Mouse (Mus musculus): ENCODE results near the gene Rbfox1.
A peak's percentile ranks its signal among the peaks of the same experiment; 100 is the strongest.

The Rbfox1 gene

GRCm38 (mm10) chr16:7374146-7374545, 1489.0 kb downstream of the Rbfox1 start:
- DNase-seq (ENCODE audit: low spot score) = no peak

GRCm38 (mm10) chr16:7374674-7375073, 1489.5 kb downstream of the Rbfox1 start:
- no peak for DNase-seq (ENCODE audit: low spot score)

GRCm38 (mm10) chr16:7396101-7396500, 1510.9 kb downstream of the Rbfox1 start:
- DNase-seq (ENCODE audit: low spot score) = no peak

- DNase-seq (ENCODE audit: low spot score) = no peak
These were observed 1519.8 kb downstream of the Rbfox1 start for GRCm38 (mm10) chr16:7404766-7405492.

GRCm38 (mm10) chr16:7407862-7408640, 1522.9 kb downstream of the Rbfox1 start:
- no peak for DNase-seq (ENCODE audit: low spot score)

GRCm38 (mm10) chr16:7419655-7420281, 1534.6 kb downstream of the Rbfox1 start:
- DNase-seq (ENCODE audit: low spot score) = peak; percentile 38

GRCm38 (mm10) chr16:7425386-7426089, 1540.4 kb downstream of the Rbfox1 start:
- DNase-seq (ENCODE audit: low spot score) = no peak

- no peak for DNase-seq (ENCODE audit: low spot score)
These were observed 1548.1 kb downstream of the Rbfox1 start for GRCm38 (mm10) chr16:7433296-7433695.

- DNase-seq (ENCODE audit: low spot score) = no peak
These were observed 1561.7 kb downstream of the Rbfox1 start for GRCm38 (mm10) chr16:7446791-7447290.

- DNase-seq (ENCODE audit: low spot score) = no peak
These were observed 1562.8 kb downstream of the Rbfox1 start for GRCm38 (mm10) chr16:7447718-7448649.

- no peak for DNase-seq (ENCODE audit: low spot score)
These were observed 1566.0 kb downstream of the Rbfox1 start for GRCm38 (mm10) chr16:7451193-7451592.

GRCm38 (mm10) chr16:7457571-7457970, 1572.4 kb downstream of the Rbfox1 start:
- no peak for DNase-seq (ENCODE audit: low spot score)

All from layer of hippocampus, adult 11-12 months (tissue).